14 mouse cellular contexts compared by ENCODE assay signal in genomic region chr12:31444827-31445226, GRCm38 (mm10). TPM values are rescaled to one million over a fixed set of nuclear protein-coding genes. Genes with fewer than 3 reads are reported as not detected.
DNase-seq lines count a peak whose midpoint lies in the region; ATAC-seq and TF ChIP-seq lines count a peak whose summit lies in the region.
"Had no signal": no experiment of that assay in that cellular context is flagged by ENCODE, and none has a peak within 500 bp of the region (broad histone marks: within the 10 kb centered on the region; RNA-seq: fewer than 3 reads in every experiment).

No protein-coding gene starts in this region.

- no peaks in the 10 kb centered on the region for H3K27me3 ChIP-seq in hindbrain, postnatal 0 days (ENCODE audit: insufficient read depth, low read length)
- H3K27me3 ChIP-seq in hindbrain, embryonic 16.5 days (replicated peaks; ENCODE audit: control insufficient read depth, insufficient read depth, low read length): no peaks in the 10 kb centered on the region
- H3K27me3 ChIP-seq in lung, embryonic 15.5 days: no peaks in the 10 kb centered on the region
- no peaks in the 10 kb centered on the region for H3K27me3 ChIP-seq in forebrain, embryonic 16.5 days (replicated peaks; ENCODE audit: control insufficient read depth, insufficient read depth, low read length)
- H3K27me3 ChIP-seq: hindbrain, embryonic 15.5 days had no signal

- DNase-seq in adrenal gland, adult (ENCODE audit: inconsistent age in 2 of 2, low spot score in 1 of 2): peak; percentile 7 to 41
- DNase-seq in adrenal gland, adult 8-10 months: no peak
- DNase-seq in hindbrain, postnatal 0 days (ENCODE audit: low spot score): peak; percentile 7
- DNase-seq in A20 (ENCODE audit: low read depth, low spot score): peak; percentile 38

- no peak overlapping the region for H3K9ac ChIP-seq in hindbrain, postnatal 0 days (replicated peaks; ENCODE audit: low read length)
- H3K9ac ChIP-seq in hindbrain, embryonic 16.5 days (ENCODE audit: low read depth, low read length): no peak overlapping the region
- H3K9ac ChIP-seq in lung, embryonic 15.5 days: no peak overlapping the region
- no peak overlapping the region for H3K9ac ChIP-seq in forebrain, embryonic 16.5 days (replicated peaks; ENCODE audit: low read depth, low read length)
- H3K9ac ChIP-seq: hindbrain, embryonic 15.5 days; limb, embryonic 12.5 days had no signal

- H3K4me1 ChIP-seq in hindbrain, postnatal 0 days (ENCODE audit: insufficient read depth, low read length): no peaks in the 10 kb centered on the region
- H3K4me1 ChIP-seq in hindbrain, embryonic 16.5 days (ENCODE audit: control insufficient read depth, insufficient read depth, low read depth, low read length): no peaks in the 10 kb centered on the region; the same call in 1 of the 2 replicates
- peaks cover 7% of the 10 kb centered on the region for H3K4me1 ChIP-seq in lung, embryonic 15.5 days
- H3K4me1 ChIP-seq in forebrain, embryonic 16.5 days (replicated peaks; ENCODE audit: control insufficient read depth, insufficient read depth, low read length): peaks cover 5% of the 10 kb centered on the region; the same call in 1 of the 2 replicates

- ATAC-seq in hindbrain, postnatal 0 days: no peak
- ATAC-seq in hindbrain, embryonic 16.5 days: no peak
- no peak; the same call in 1 of the 2 replicates for ATAC-seq in lung, embryonic 15.5 days (ENCODE audit: borderline replicate concordance, extremely low read depth, low FRiP score, low TSS enrichment)
- no peak for ATAC-seq in megakaryocyte progenitor cell, adult 5-6 weeks (replicated peaks; ENCODE audit: poor library complexity)
- no peak for ATAC-seq in forebrain, embryonic 16.5 days

- H3K4me3 ChIP-seq in hindbrain, postnatal 0 days (ENCODE audit: low read length): no peak overlapping the region
- H3K4me3 ChIP-seq in hindbrain, embryonic 16.5 days (ENCODE audit: low read length): no peak overlapping the region
- no peak overlapping the region for H3K4me3 ChIP-seq in lung, embryonic 15.5 days
- H3K4me3 ChIP-seq in forebrain, embryonic 16.5 days (replicated peaks; ENCODE audit: low read length): no peak overlapping the region
- H3K4me3 ChIP-seq: heart, adult 2 months had no signal

- no peak overlapping the region for H3K27ac ChIP-seq in hindbrain, postnatal 0 days
- no peak overlapping the region for H3K27ac ChIP-seq in hindbrain, embryonic 16.5 days (ENCODE audit: low read depth, low read length)
- no peak overlapping the region for H3K27ac ChIP-seq in lung, embryonic 15.5 days
- no peak overlapping the region for H3K27ac ChIP-seq in forebrain, embryonic 16.5 days (ENCODE audit: low read length)
- H3K27ac ChIP-seq: heart, adult 2 months; hindbrain, embryonic 15.5 days; macrophage had no signal

- no peak for TF ChIP-seq CTCF in hindbrain, postnatal 0 days (IDR thresholded peaks at IDR 0.05; ENCODE audit: low read depth)

- no peaks in the 10 kb centered on the region for H3K9me3 ChIP-seq in hindbrain, postnatal 0 days (ENCODE audit: low read length)
- no peaks in the 10 kb centered on the region for H3K9me3 ChIP-seq in hindbrain, embryonic 16.5 days (ENCODE audit: control insufficient read depth, low read length)
- H3K9me3 ChIP-seq in lung, embryonic 15.5 days: no peaks in the 10 kb centered on the region
- no peaks in the 10 kb centered on the region for H3K9me3 ChIP-seq in forebrain, embryonic 16.5 days (ENCODE audit: control insufficient read depth, low read length)
- H3K9me3 ChIP-seq: hindbrain, embryonic 15.5 days; limb, embryonic 12.5 days had no signal

- H3K36me3 ChIP-seq in hindbrain, postnatal 0 days (ENCODE audit: insufficient read depth, low read length): no peaks in the 10 kb centered on the region
- H3K36me3 ChIP-seq in hindbrain, embryonic 16.5 days (ENCODE audit: control insufficient read depth, insufficient read depth, low read length): no peaks in the 10 kb centered on the region
- H3K36me3 ChIP-seq in lung, embryonic 15.5 days: no peaks in the 10 kb centered on the region
- no peaks in the 10 kb centered on the region for H3K36me3 ChIP-seq in forebrain, embryonic 16.5 days (ENCODE audit: control insufficient read depth, insufficient read depth)
- H3K36me3 ChIP-seq: hindbrain, embryonic 15.5 days; limb, embryonic 12.5 days had no signal

- H3K4me2 ChIP-seq in hindbrain, postnatal 0 days (ENCODE audit: low read depth, low read length): peak overlapping the region; percentile 61; the same call in 1 of the 2 replicates
- H3K4me2 ChIP-seq in hindbrain, embryonic 16.5 days (ENCODE audit: low read length): no peak overlapping the region
- peak overlapping the region; percentile 52; the same call in 1 of the 2 replicates for H3K4me2 ChIP-seq in lung, embryonic 15.5 days
- no peak overlapping the region for H3K4me2 ChIP-seq in forebrain, embryonic 16.5 days (ENCODE audit: low read length)

- WGBS in hindbrain, postnatal 0 days: 43% methylated on average over 6 of the region's 6 CpGs
- WGBS in hindbrain, embryonic 16.5 days: 56% methylated on average over 6 of the region's 6 CpGs
- WGBS in lung, embryonic 15.5 days: 30% methylated on average over 6 of the region's 6 CpGs
- WGBS in forebrain, embryonic 16.5 days: 52% methylated on average over 6 of the region's 6 CpGs

RNA-seq across cellular contexts. Expression of gene Slc26a3, which starts 54.2 kb away (rescaled TPM):
- 1 to 10 TPM in 1 of 4 experiments, under 1 TPM in 3; 0.43 to 1.6 (median 0.63) TPM for total RNA-seq in adrenal gland, adult 8-10 months (2022)
- total RNA-seq in hindbrain, postnatal 0 days (2014; rRNA removed): 0.18 TPM in 1 of 2 replicates, not detected in the other
- 0.05 and 0.08 TPM in 2 replicates for polyA plus RNA-seq in hindbrain, postnatal 0 days (2015; fragmentation: Nextera tagmentation; extraction: Ambion mirVana)
- polyA plus RNA-seq in hindbrain, embryonic 16.5 days (2015; fragmentation: Nextera tagmentation; extraction: Ambion mirVana): 0.09 and 0.11 TPM in 2 replicates
- polyA plus RNA-seq in lung, embryonic 15.5 days (2015; fragmentation: Nextera tagmentation; extraction: Ambion mirVana): not detected in 2 replicates
- not detected in 2 replicates for total RNA-seq in megakaryocyte progenitor cell, adult 5-6 weeks (2015)
- total RNA-seq in megakaryocyte progenitor cell, adult 5-6 weeks (2017): not detected in 2 replicates
- polyA plus RNA-seq in forebrain, embryonic 16.5 days (2015; fragmentation: Nextera tagmentation; extraction: Ambion mirVana): 0.11 TPM in 1 of 2 replicates, not detected in the other
- total RNA-seq: neutrophil, adult 5-6 weeks had no signal
- polyA plus RNA-seq: embryonic facial prominence, embryonic 11.5 days; hindbrain, embryonic 15.5 days; limb, embryonic 12.5 days; macrophage had no signal

RNA-seq across cellular contexts. Expression of gene Cbll1, which starts 54.6 kb away (rescaled TPM):
- 10 to 100 TPM; 16.5 to 20.3 (median 19.1) TPM for total RNA-seq in adrenal gland, adult 8-10 months (2022)
- 16.3 and 18.2 TPM in 2 replicates for total RNA-seq in hindbrain, postnatal 0 days (2014; rRNA removed)
- 11.9 and 14.5 TPM in 2 replicates for polyA plus RNA-seq in hindbrain, postnatal 0 days (2015; fragmentation: Nextera tagmentation; extraction: Ambion mirVana)
- 13.3 and 19.9 TPM in 2 replicates for polyA plus RNA-seq in hindbrain, embryonic 16.5 days (2015; fragmentation: Nextera tagmentation; extraction: Ambion mirVana)
- 10.4 and 12.0 TPM in 2 replicates for polyA plus RNA-seq in lung, embryonic 15.5 days (2015; fragmentation: Nextera tagmentation; extraction: Ambion mirVana)
- total RNA-seq in megakaryocyte progenitor cell, adult 5-6 weeks (2015): 48.2 and 52.8 TPM in 2 replicates
- total RNA-seq in megakaryocyte progenitor cell, adult 5-6 weeks (2017): 6.4 and 7.5 TPM in 2 replicates
- polyA plus RNA-seq in forebrain, embryonic 16.5 days (2015; fragmentation: Nextera tagmentation; extraction: Ambion mirVana): 15.9 and 16.0 TPM in 2 replicates

Comparison
In these comparisons a context has a peak if more than half of its experiments do, and no peak if none do; other contexts are left out.
1. H3K4me2 ChIP-seq: peak in hindbrain, postnatal 0 days (single experiment) and lung, embryonic 15.5 days (single experiment); none in hindbrain, embryonic 16.5 days (single experiment) and forebrain, embryonic 16.5 days (single experiment).